Mouse (Mus musculus) stomach, embryonic 16.5 days (tissue): ENCODE results near the gene Tsnax. TPM values are rescaled to one million over a fixed set of nuclear protein-coding genes. Genes with fewer than 3 reads are reported as not detected.

Experiments used
- ATAC-seq: fragments of 200-750 bp; cut with Nextera tagmentation; 2 replicates; pipeline ENCODE4 v1.8.0; 2017; ENCODE audit warnings: moderate number of reproducible peaks, moderate TSS enrichment; ENCODE audit not compliant: insufficient read depth, low FRiP score
- H3K27ac ChIP-seq: fragments of 300-500 bp; sonication (generic); 2 replicates; pipeline ENCODE4 v1.5.1; 2014; ENCODE audit warnings: low read length
- H3K27me3 ChIP-seq: fragments of 300-500 bp; sonication (generic); 2 replicates; pipeline ENCODE4 v1.6.1; 2014; ENCODE audit warnings: low read length, control low read depth, mixed read lengths; ENCODE audit not compliant: control insufficient read depth, insufficient read depth
- H3K36me3 ChIP-seq: fragments of 300-500 bp; sonication (generic); 2 replicates; pipeline ENCODE4 v1.6.1; 2014; ENCODE audit warnings: low read length; ENCODE audit not compliant: control insufficient read depth, insufficient read depth
- H3K4me1 ChIP-seq: fragments of 300-500 bp; sonication (generic); 2 replicates; pipeline ENCODE4 v1.6.1; 2014; ENCODE audit warnings: low read length, control low read depth, mixed read lengths; ENCODE audit not compliant: control insufficient read depth, insufficient read depth
- H3K4me2 ChIP-seq: fragments of 300-500 bp; sonication (generic); 2 replicates; pipeline ENCODE4 v1.6.1; 2014; ENCODE audit warnings: low read depth, low read length, mixed read lengths
- H3K4me3 ChIP-seq: fragments of 300-500 bp; sonication (generic); replicated peaks from 2 replicates; pipeline ENCODE4 v1.5.1; 2014; ENCODE audit warnings: mild to moderate bottlenecking, low read length
- H3K9ac ChIP-seq: fragments of 300-500 bp; sonication (generic); 2 replicates; pipeline ENCODE4 v1.6.1; 2014; ENCODE audit warnings: low read length
- H3K9me3 ChIP-seq: fragments of 300-500 bp; sonication (generic); replicated peaks from 2 replicates; pipeline ENCODE4 v1.6.1; 2016; ENCODE audit warnings: low read length, control low read depth; ENCODE audit not compliant: control insufficient read depth
- WGBS: fragments of 180-500 bp; shearing (Covaris S2); extraction: QIAGEN DNeasy Blood & Tissue Kit; methylation state at CpG from one replicate; pipeline ENCODE4 v1.1.7; 2014; 5-methylcytosine and 5-hydroxymethylcytosine counted together
- polyA plus RNA-seq: library from polyadenylated mRNA; unstranded; fragments of >200 nt; fragmentation: Nextera tagmentation; extraction: Ambion mirVana; gene quantifications from 2 replicates; pipeline ENCODE4 v1.2.1, GENCODE M21; 2015

Gene Tsnax
- polyA plus RNA-seq, 1 experiment from 2014 or later, result 109 TPM

DNA sequence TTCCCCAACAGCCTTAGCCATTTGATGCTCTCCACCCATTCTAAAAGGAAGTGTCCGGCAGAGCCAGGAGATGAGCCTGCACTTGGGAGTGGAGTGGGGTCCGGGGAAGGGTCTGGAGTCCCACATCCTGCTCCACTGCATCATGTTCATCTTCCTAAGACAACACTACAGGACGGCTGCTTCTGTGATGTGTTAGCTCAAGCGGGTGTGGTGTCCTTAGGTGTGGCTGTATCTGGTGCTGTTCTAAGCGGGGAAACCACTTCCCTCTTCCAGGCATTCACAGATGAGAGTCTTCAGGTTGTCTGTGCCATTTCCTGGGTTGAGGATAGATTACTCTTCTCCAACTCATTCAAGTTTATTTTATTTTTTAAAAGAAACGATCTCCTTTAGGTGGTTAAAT lies 37.0 kb downstream of the Tsnax start:
- no peaks in the 10 kb centered on the region for H3K9me3 ChIP-seq
- WGBS, result 60% methylated on average over 6 of the region's 6 CpGs
- H3K36me3 ChIP-seq, result no peaks in the 10 kb centered on the region
- 0 out of 2 replicates have a peak, but pooled peaks cover 11% of the 10 kb centered on the region for H3K27me3 ChIP-seq
- no peak overlapping the region for H3K4me3 ChIP-seq
- H3K4me1 ChIP-seq, result peaks cover 3% of the 10 kb centered on the region; the same call in 1 of the 2 replicates
- no peak overlapping the region for H3K4me2 ChIP-seq
- no peak overlapping the region for H3K27ac ChIP-seq
- H3K9ac ChIP-seq, result no peak overlapping the region
- no peak for ATAC-seq

- Histone ChIP-seq H3K27me3 (peaks cover 20% of the 10 kb centered on the region; the same call in 1 of the 2 replicates), H3K4me3 (no peak overlapping the region), H3K36me3 (no peaks in the 10 kb centered on the region), H3K4me2 (no peak overlapping the region), H3K27ac (no peak overlapping the region), H3K9me3 (no peaks in the 10 kb centered on the region), H3K4me1 (peaks cover 3% of the 10 kb centered on the region; the same call in 1 of the 2 replicates), H3K9ac (no peak overlapping the region)
- 48% methylated on average over 2 of the region's 2 CpGs for WGBS
- no peak for ATAC-seq
Measured at GRCm38 (mm10) chr8:125052026-125052425, 39.2 kb downstream of the Tsnax start.

DNA sequence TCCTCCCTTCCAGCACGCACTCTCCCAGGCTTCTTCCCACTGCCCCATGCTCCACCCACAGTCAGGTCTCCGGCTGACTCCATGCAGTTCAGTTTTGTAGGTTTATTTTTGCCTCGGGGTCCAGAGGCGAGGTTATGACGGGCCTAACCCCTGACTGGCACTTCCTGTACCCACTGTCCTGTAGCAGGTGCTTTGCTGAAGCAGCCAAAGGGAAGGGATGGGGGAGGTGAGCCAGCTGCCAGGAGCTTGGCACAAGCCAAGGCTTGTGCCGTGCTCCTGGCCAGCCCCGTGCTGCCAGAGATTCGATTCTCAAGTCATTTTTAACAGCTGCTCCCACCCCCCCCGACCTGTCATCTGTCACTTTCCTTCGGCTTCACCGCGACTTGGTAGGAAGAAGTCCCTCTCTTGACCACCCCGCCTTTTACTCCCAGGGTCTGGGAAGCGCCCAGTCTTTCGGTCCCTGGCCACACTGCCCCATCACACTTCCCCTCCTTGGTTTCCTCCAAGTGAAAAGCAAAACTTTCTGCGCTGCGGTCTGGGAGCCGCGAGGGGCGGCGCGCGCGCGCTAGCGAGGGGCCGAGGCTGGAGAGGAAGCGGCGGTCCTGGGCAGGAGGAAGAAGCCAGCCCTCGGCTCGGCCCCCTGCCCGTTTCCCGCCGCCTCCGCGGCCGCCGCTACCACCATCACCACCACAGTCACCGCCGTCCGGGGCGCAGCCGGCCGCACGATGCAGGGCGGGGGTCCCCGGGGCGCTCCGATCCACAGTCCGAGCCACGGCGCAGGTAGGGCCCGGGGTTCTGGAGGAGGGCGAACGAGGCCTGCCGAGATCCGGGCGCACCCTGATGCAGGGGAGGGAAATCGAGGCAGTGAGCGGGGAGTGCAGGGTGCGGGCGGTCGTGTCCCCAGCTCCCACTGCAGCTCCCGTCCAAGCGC lies 41.0 kb downstream of the Tsnax start, which contains the start of gene Disc1:
Gene Disc1 (plus strand): TSS at position 691 of the 931 bp plus-strand sequence.
- peak within 1 kb of the TSS; percentile 64 for H3K27ac ChIP-seq
- peak within 1 kb of the TSS; percentile 86 for H3K9ac ChIP-seq
- no peaks in the 10 kb centered on the region for H3K9me3 ChIP-seq
- H3K27me3 ChIP-seq, result peaks cover 20% of the 10 kb centered on the region; the same call in 1 of the 2 replicates
- peaks cover 3% of the 10 kb centered on the region; the same call in 1 of the 2 replicates for H3K4me1 ChIP-seq
- no peaks in the 10 kb centered on the region for H3K36me3 ChIP-seq
- 2% methylated on average over 65 of the region's 65 CpGs for WGBS
- ATAC-seq, result peak; percentile 44; the same call in 1 of the 2 replicates
- H3K4me2 ChIP-seq, result peak within 1 kb of the TSS; percentile 96
- peak within 1 kb of the TSS; percentile 80 for H3K4me3 ChIP-seq

GRCm38 (mm10) chr8:125054436-125054810 lies 41.6 kb downstream of the Tsnax start:
- Histone ChIP-seq H3K27me3 (peaks cover 20% of the 10 kb centered on the region; the same call in 1 of the 2 replicates), H3K36me3 (no peaks in the 10 kb centered on the region), H3K27ac (peak overlapping the region; percentile 64; the same call in 1 of the 2 replicates), H3K4me1 (peaks cover 3% of the 10 kb centered on the region; the same call in 1 of the 2 replicates), H3K4me3 (peak overlapping the region; percentile 80), H3K4me2 (peak overlapping the region; percentile 96), H3K9ac (peak overlapping the region; percentile 86), H3K9me3 (no peaks in the 10 kb centered on the region)
- under 1% methylated on average over 38 of the region's 38 CpGs for WGBS
- peak; percentile 61 for ATAC-seq

GRCm38 (mm10) chr8:125060904-125061303 lies 48.1 kb downstream of the Tsnax start:
- no peaks in the 10 kb centered on the region for H3K27me3 ChIP-seq
- no peak overlapping the region for H3K27ac ChIP-seq
- no peak for ATAC-seq
- no peaks in the 10 kb centered on the region for H3K9me3 ChIP-seq
- H3K4me2 ChIP-seq, result no peak overlapping the region
- no peaks in the 10 kb centered on the region for H3K36me3 ChIP-seq
- H3K9ac ChIP-seq, result no peak overlapping the region
- no peak overlapping the region for H3K4me3 ChIP-seq
- WGBS, result 77% methylated on average over 8 of the region's 8 CpGs
- H3K4me1 ChIP-seq, result no peaks in the 10 kb centered on the region

DNA sequence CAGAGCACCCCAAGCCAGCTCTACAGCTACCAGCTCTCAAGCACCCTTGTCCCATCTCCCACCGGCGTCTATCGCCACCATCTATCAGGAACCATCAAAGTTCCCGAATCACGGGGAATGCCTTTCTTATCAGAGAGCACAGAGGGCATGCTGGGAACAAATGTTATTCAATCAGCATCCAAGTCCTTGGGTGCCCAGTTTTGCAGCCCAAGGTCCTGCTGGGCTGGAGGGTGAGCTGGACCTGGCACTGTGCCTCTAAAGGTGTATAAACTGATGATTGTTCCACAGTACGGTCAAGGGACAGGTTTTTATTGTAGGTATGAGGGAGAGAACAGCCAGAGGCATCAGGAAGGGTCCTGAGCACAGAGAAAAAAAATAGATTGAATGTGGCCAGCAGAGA lies 52.8 kb downstream of the Tsnax start:
- 0 out of 2 replicates have a peak, but pooled peaks cover 2% of the 10 kb centered on the region for H3K4me1 ChIP-seq
- H3K9ac ChIP-seq, result no peak overlapping the region
- no peak overlapping the region for H3K4me2 ChIP-seq
- no peak overlapping the region for H3K27ac ChIP-seq
- no peaks in the 10 kb centered on the region for H3K36me3 ChIP-seq
- no peaks in the 10 kb centered on the region for H3K9me3 ChIP-seq
- H3K27me3 ChIP-seq, result no peaks in the 10 kb centered on the region
- H3K4me3 ChIP-seq, result no peak overlapping the region
- WGBS, result 69% methylated on average over 6 of the region's 6 CpGs
- ATAC-seq, result no peak

DNA sequence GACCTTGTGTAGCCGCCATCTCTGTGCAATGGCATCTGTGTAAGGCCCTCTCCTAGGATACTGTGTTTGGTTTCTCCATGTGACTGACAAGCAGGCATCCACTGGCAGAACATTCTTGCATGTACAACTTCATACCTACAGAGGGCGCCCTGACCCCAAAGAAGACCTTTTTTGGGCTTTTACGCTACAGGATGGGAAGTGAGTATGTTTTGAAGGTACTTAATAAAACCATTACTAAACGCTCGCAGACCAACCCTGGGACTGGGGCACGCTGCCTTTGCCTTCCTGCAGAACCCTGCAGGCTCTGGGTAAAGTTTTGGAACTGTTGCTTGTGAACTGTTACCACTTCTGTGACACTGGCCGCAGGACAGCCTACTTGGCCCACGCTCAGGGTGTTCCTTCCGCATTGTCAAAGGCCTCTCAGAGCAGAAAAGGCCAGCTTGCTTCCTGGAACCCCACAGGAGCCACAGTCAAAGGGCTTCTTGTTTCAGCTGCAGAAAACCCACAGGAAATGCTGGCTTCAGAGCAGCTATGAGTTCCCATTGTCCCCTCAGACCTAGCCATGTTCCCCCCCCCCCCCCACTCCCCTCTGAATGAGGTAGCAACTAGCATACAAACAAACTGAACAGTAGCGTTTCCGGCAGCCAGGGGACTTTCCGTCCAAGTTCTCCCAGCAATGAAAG lies 54.3 kb downstream of the Tsnax start:
- 33% methylated on average over 12 of the region's 12 CpGs for WGBS
- no peaks in the 10 kb centered on the region for H3K27me3 ChIP-seq

GRCm38 (mm10) chr8:125067596-125067960 lies 54.8 kb downstream of the Tsnax start:
- no peaks in the 10 kb centered on the region for H3K27me3 ChIP-seq
- WGBS, result 71% methylated on average over 9 of the region's 9 CpGs
- no peaks in the 10 kb centered on the region for H3K36me3 ChIP-seq
- no peak overlapping the region for H3K4me3 ChIP-seq
- H3K9ac ChIP-seq, result no peak overlapping the region
- 0 out of 2 replicates have a peak, but pooled peaks cover 2% of the 10 kb centered on the region for H3K4me1 ChIP-seq
- H3K27ac ChIP-seq, result peak overlapping the region; percentile 71
- no peak overlapping the region for H3K4me2 ChIP-seq
- H3K9me3 ChIP-seq, result no peaks in the 10 kb centered on the region
- ATAC-seq, result peak; percentile 63; the same call in 1 of the 2 replicates

More for the DNA sequence above, 54.3 kb downstream of the Tsnax start:
- 0 out of 2 replicates have a peak, but pooled peaks cover 2% of the 10 kb centered on the region for H3K4me1 ChIP-seq
- no peaks in the 10 kb centered on the region for H3K9me3 ChIP-seq
- H3K4me2 ChIP-seq, result no peak overlapping the region
- peak overlapping the region; percentile 71 for H3K27ac ChIP-seq
- no peak overlapping the region for H3K4me3 ChIP-seq
- no peaks in the 10 kb centered on the region for H3K36me3 ChIP-seq
- 0 out of 2 replicates have a peak overlapping the region, but pooled peaks have one; percentile 28 for H3K9ac ChIP-seq
- ATAC-seq, result peak; percentile 22
